Mouse (Mus musculus): Measurements from ENCODE around the gene Brwd1. TPM values are rescaled to one million over a fixed set of nuclear protein-coding genes. Genes with fewer than 3 reads are reported as not detected.

The Brwd1 gene
- polyA plus RNA-seq, 1 experiment from 2014 or later = 230 TPM

Small RNA genes lying within 50 kb of the gene (microRNA-seq; reads per million reads assigned to microRNA genes)
- gene Gm27833 = not detected

Other genes starting within 250 kb of the Brwd1 start
- gene Psmg1, start 91.6 kb downstream of the Brwd1 start, polyA plus RNA-seq (2015; fragmentation: Nextera tagmentation; extraction: Ambion mirVana) = 64.9 and 68.3 TPM in 2 replicates
- gene Hmgn1, start 45.2 kb upstream of the Brwd1 start, polyA plus RNA-seq (2015; fragmentation: Nextera tagmentation; extraction: Ambion mirVana) = 284 and 324 TPM in 2 replicates
- 205 and 206 TPM in 2 replicates for gene Wrb, start 62.9 kb upstream of the Brwd1 start, polyA plus RNA-seq (2015; fragmentation: Nextera tagmentation; extraction: Ambion mirVana)
- 2.3 and 2.4 TPM in 2 replicates for gene Lca5l, start 109.7 kb upstream of the Brwd1 start, polyA plus RNA-seq (2015; fragmentation: Nextera tagmentation; extraction: Ambion mirVana)
- 1.7 and 3.8 TPM in 2 replicates for gene Sh3bgr, start 117.9 kb upstream of the Brwd1 start, polyA plus RNA-seq (2015; fragmentation: Nextera tagmentation; extraction: Ambion mirVana)
- 4.9 and 6.3 TPM in 2 replicates for gene B3galt5, start 153.3 kb upstream of the Brwd1 start, polyA plus RNA-seq (2015; fragmentation: Nextera tagmentation; extraction: Ambion mirVana)